Mouse (Mus musculus) gastrocnemius, postnatal 36 days (tissue): Measurements from ENCODE around the gene A430033K04Rik. TPM values are rescaled to one million over a fixed set of nuclear protein-coding genes. Genes with fewer than 3 reads are reported as not detected.

Source experiments
- DNase-seq, 2 experiments: peaks; one replicate each; pipeline ENCODE4 v3.0.0; 2022
- intact Hi-C: fragments of 180-260 bp; cut with DNase I; formaldehyde crosslinking; loops from one replicate; pipeline ENCODE4 v1.15.1; 2025
- microRNA-seq, 2 experiments: library from miRNA; unstranded; fragments of <30 nt; microRNA quantifications; one replicate each; pipeline ENCODE4 v1.2.0; 2021
- total RNA-seq, 2 experiments: library from RNA; stranded (reverse); gene quantifications; 2 replicates each; pipeline ENCODE4 v1.2.3; 2021

A430033K04Rik gene
- total RNA-seq, 2 experiments from 2014 or later = 1.9 to 2.5 TPM

- no peak for DNase-seq
- intact Hi-C loops = no loop called here
Measured at GRCm38 (mm10) chr5:138694036-138694435, 71.4 kb downstream of the A430033K04Rik start.

GRCm38 (mm10) chr5:138694496-138695167, 72.0 kb downstream of the A430033K04Rik start:
- intact Hi-C loops = no loop called here
- peak in 1 of 2 experiments; percentile 20 for DNase-seq

GRCm38 (mm10) chr5:138697466-138697865, 74.8 kb downstream of the A430033K04Rik start:
- no peak for DNase-seq
- intact Hi-C loops = no loop called here

Small RNAs within 50 kb of the gene (microRNA-seq; reads per million reads assigned to microRNA genes)
- gene Gm24082 = 0 reads per million in 2 experiments

Other genes with a start within 250 kb of the A430033K04Rik start
- gene Zfp157, start 181.4 kb upstream of the A430033K04Rik start, total RNA-seq = 1 to 10 TPM; 2.0 to 2.1 TPM
- gene 1700123K08Rik, start 58.1 kb upstream of the A430033K04Rik start, total RNA-seq = not detected
- 10 to 100 TPM in 1 of 2 experiments, 1 to 10 TPM in 1; 10.0 to 14.3 TPM for gene Zfp68, start 3.1 kb upstream of the A430033K04Rik start, total RNA-seq
- gene Fam20c, start 131.7 kb downstream of the A430033K04Rik start, total RNA-seq = 10 to 100 TPM; 13.9 to 16.3 TPM
- gene Gm5294, start 197.2 kb downstream of the A430033K04Rik start, total RNA-seq = not detected